Mouse (Mus musculus): ENCODE measurements around the gene Plekhh2.

DNA sequence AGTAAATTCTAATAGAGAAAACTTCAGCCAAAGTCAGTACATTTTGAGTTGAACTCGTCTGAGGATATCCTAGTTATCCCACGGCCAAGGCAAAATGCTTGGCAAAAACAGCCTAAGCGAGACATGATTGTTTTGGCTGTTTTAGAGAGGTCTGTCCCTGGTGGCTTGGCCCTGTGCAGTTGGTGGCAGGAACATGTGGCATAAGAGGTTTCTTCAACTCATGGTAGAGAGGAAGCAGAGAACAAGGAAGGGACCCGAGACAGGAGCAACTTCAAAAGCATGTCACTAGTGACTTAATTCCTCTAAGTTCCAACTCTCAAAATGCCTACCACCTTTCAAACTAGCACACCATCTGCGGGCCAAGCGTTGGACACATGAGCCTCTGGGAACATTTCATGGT is 108.9 kb downstream of the Plekhh2 start:
- TF ChIP-seq USF1 (IDR thresholded peaks at IDR 0.05; ENCODE audit: low read depth, low read length) = no peak
- TF ChIP-seq TCF12 (IDR thresholded peaks at IDR 0.05; ENCODE audit: low read depth, low read length) = no peak
- TF ChIP-seq MAFK (IDR thresholded peaks at IDR 0.05; ENCODE audit: borderline replicate concordance, low read depth, low read length) = no peak
- TF ChIP-seq ZNF384 (IDR thresholded peaks at IDR 0.05; ENCODE audit: low read depth, low read length) = no peak
- no peak for TF ChIP-seq RAD21 (IDR thresholded peaks at IDR 0.05; ENCODE audit: low read depth, low read length)
- no peak for TF ChIP-seq E2F4 (IDR thresholded peaks at IDR 0.05; ENCODE audit: borderline replicate concordance, low read depth, low read length)
- no peak for TF ChIP-seq MXI1 (IDR thresholded peaks at IDR 0.05; ENCODE audit: low read depth, low read length)
- TF ChIP-seq CTCF (IDR thresholded peaks at IDR 0.05 in 2 of 3, conservative IDR thresholded peaks at IDR 0.05 in 1 of 3; ENCODE audit: control insufficient read depth in 1 of 3, insufficient read depth in 1 of 3, low read depth in 2 of 3, low read length in 3 of 3, poor library complexity in 1 of 3, severe bottlenecking in 1 of 3) = no peak
- TF ChIP-seq ZKSCAN1 (IDR thresholded peaks at IDR 0.05; ENCODE audit: low read depth, low read length) = no peak
- no peak for TF ChIP-seq GATA1 (IDR thresholded peaks at IDR 0.05; ENCODE audit: low read depth, low read length)

Measured in MEL (cell line).